Mouse (Mus musculus) CD8-positive naive resting alpha-beta T cell, adult 2 months (primary cell): ENCODE results near the gene Abhd17a.
"Not testable (repeated sequence)": the region's sequence is repeated elsewhere in the genome, so short reads cannot be mapped to it uniquely, and the experiment has no call there.

Experiments
- DNase-seq, 2 experiments: peaks; one replicate each; pipeline ENCODE4 v3.0.0; 2022; ENCODE audit warnings: low read depth in 2 of 2, low spot score in 2 of 2

Abhd17a gene

GRCm38 (mm10) chr10:80609269-80609924 lies 19.3 kb upstream of the Abhd17a start:
- DNase-seq, result no peak

GRCm38 (mm10) chr10:80608435-80608834 lies 18.3 kb upstream of the Abhd17a start:
- DNase-seq, result no peak

GRCm38 (mm10) chr10:80606737-80607350 lies 16.7 kb upstream of the Abhd17a start:
- no peak for DNase-seq

GRCm38 (mm10) chr10:80606306-80606705 lies 16.2 kb upstream of the Abhd17a start:
- peak in 1 of 2 experiments; percentile 33 for DNase-seq

- DNase-seq, result not testable (repeated sequence)
Observed at GRCm38 (mm10) chr10:80605721-80606120, 15.6 kb upstream of the Abhd17a start, which contains the start of gene Gm49322. Gene Gm49322, plus strand, starts transcription at chr10:80606021.

GRCm38 (mm10) chr10:80604988-80605387 lies 14.8 kb upstream of the Abhd17a start:
- no peak for DNase-seq

- no peak for DNase-seq
Observed at GRCm38 (mm10) chr10:80604001-80604509, 13.9 kb upstream of the Abhd17a start.

GRCm38 (mm10) chr10:80603364-80603763 lies 13.2 kb upstream of the Abhd17a start:
- no peak for DNase-seq

GRCm38 (mm10) chr10:80602698-80603325 lies 12.7 kb upstream of the Abhd17a start, which contains the start of the genes Scamp4 and Adat3:
Gene Scamp4, plus strand, starts transcription at chr10:80602872.
Gene Adat3, plus strand, starts transcription at chr10:80602880.
- DNase-seq, result peak; percentile 92 to 97

- DNase-seq, result no peak
Observed at GRCm38 (mm10) chr10:80596318-80596717, 6.2 kb upstream of the Abhd17a start.

GRCm38 (mm10) chr10:80589127-80589878 lies 838 bp downstream of the Abhd17a start:
- DNase-seq, result peak in 1 of 2 experiments; percentile 29

- DNase-seq, result no peak
Observed at GRCm38 (mm10) chr10:80587305-80587657, 2.9 kb downstream of the Abhd17a start.

- no peak for DNase-seq
Observed at GRCm38 (mm10) chr10:80586407-80587304, 3.5 kb downstream of the Abhd17a start.

GRCm38 (mm10) chr10:80585581-80585980 lies 4.6 kb downstream of the Abhd17a start:
- DNase-seq, result no peak

GRCm38 (mm10) chr10:80584642-80585552 lies 5.2 kb downstream of the Abhd17a start:
- DNase-seq, result no peak

GRCm38 (mm10) chr10:80584045-80584488 lies 6.1 kb downstream of the Abhd17a start:
- no peak for DNase-seq

GRCm38 (mm10) chr10:80583047-80583446 lies 7.1 kb downstream of the Abhd17a start:
- DNase-seq, result no peak

GRCm38 (mm10) chr10:80578911-80579310 lies 11.2 kb downstream of the Abhd17a start:
- peak; percentile 69 to 78 for DNase-seq

- DNase-seq, result peak; percentile 77 to 84
Observed at GRCm38 (mm10) chr10:80578131-80578750, 11.9 kb downstream of the Abhd17a start.
